Mouse (Mus musculus) midbrain, embryonic 16.5 days (tissue): ENCODE measurements around the gene Rwdd4a. TPM values are rescaled to one million over a fixed set of nuclear protein-coding genes. Genes with fewer than 3 reads are reported as not detected.

Source experiments
- microRNA-seq: library from miRNA; unstranded; fragments of <30 nt; microRNA quantifications from one replicate; pipeline ENCODE4, GENCODE M21; 2017
- polyA plus RNA-seq: library from polyadenylated mRNA; unstranded; fragments of >200 nt; fragmentation: Nextera tagmentation; extraction: Ambion mirVana; gene quantifications from 2 replicates; pipeline ENCODE4 v1.2.1, GENCODE M21; 2015

Gene Rwdd4a
- polyA plus RNA-seq, 1 experiment from 2014 or later = 29.4 TPM

Small RNA genes lying within 50 kb of the gene (microRNA-seq; reads per million reads assigned to microRNA genes)
- gene Gm27409 = not detected

Other genes starting within 250 kb of the Rwdd4a start
- 37.8 and 38.0 TPM in 2 replicates for gene Stox2, start 87.3 kb upstream of the Rwdd4a start, polyA plus RNA-seq
- 41.4 and 43.6 TPM in 2 replicates for gene Trappc11, start 194 bp upstream of the Rwdd4a start, polyA plus RNA-seq
- gene Ing2, start 141.9 kb downstream of the Rwdd4a start, polyA plus RNA-seq = 5.2 and 5.3 TPM in 2 replicates
- gene Cdkn2aip, start 180.3 kb downstream of the Rwdd4a start, polyA plus RNA-seq = 32.7 and 39.0 TPM in 2 replicates